Mouse (Mus musculus): Measurements from ENCODE around the gene Ddi2.
A peak's percentile ranks its signal among the peaks of the same experiment; 100 is the strongest.

Gene Ddi2

DNA sequence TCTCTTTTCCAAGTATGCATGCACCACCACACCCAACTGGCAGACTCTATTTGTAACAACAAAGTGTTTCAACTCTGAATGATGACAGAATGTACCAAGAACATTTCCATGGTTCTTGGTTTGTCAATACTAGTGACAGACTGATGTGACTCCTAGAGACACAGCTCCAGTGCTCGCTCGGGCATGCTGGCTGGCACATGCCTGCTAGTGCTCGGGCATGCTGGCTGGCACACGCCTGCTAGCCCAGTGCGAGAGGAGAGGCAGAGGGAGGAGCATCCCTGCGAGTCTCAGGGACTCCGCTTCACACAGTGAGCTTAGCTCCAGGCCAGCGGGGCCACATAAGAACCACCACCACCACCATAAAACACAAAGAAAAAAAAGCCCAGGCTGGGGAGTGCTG is 28.5 kb downstream of the Ddi2 start:
- DNase-seq (ENCODE audit: low spot score) = no peak

DNA sequence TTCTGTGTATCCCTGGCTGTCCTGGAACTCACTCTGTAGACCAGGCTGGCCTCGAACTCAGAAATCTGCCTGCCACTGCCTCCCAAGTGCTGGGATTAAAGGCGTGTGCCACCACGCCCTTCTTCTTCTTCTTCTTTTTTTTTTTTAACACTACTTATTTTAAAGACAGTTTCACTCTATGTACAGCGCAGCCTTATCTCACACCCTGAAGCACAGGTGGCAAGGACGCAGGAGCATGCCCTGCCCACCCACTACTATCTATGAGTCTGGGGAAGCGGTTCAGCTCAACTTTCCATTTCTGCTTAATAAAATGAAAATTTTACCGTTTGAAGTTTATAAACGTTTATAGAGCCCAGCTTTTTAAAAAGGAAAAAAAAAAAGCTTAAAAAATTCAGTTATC is 34.7 kb downstream of the Ddi2 start:
- no peak for DNase-seq (ENCODE audit: low spot score)

DNA sequence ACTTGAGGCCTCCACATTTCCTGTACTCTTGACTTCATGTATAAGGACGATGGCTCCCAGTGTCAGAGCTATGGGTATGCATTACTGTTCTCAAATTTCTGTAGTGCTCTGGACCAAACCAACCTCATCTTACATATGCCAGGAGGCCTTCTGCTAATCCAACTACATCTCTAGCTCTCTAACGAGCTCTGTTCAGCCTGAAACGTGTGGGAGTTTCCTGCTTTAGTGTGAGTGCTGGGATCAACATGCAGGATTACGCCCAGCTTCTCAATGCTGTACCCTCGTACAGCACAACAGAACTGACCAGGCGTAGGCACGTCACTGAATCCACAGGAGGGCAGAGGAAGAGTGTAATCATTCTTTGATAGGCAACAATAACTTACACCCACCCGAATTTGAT is 36.7 kb downstream of the Ddi2 start:
- no peak for DNase-seq (ENCODE audit: low spot score)

DNA sequence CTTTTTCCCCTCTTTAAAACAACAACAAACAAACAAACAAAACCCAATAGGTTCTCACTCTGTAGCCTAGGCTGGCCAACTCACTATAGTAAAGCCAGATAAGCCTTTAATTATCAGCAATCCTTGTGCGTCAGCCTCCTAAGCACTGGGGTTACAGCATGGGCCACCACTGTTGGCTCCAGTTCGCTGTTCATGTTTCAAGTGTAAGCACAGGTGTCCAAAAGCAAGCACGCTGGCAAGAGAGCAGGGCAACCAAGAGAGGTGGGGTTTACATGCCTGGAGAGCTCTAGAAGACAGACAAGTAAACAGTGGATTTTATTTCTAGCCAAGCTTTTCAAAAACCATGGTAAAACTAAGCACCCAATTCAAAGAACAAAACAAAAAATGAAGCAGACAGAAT is 37.1 kb downstream of the Ddi2 start:
- no peak for DNase-seq (ENCODE audit: low spot score)

DNA sequence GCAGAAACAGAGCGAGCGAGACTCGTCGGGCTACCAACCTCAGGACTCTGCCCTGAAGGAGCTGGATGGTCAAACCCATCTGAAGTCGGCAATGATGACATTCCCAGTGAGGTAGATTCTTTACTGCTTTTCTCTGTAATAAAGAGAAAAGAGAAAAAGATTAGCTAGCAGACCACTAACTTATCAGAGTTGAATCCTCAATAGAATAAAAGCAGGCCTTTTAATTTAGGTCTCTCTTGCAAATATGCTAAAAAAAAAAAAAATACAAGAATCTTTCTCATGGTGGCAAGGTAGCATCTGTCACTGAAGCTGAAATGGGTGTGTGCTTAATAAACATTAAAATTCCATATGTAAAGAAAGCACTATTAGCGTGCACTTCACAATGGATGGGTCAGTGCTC is 37.7 kb downstream of the Ddi2 start, which contains the start of gene Rsc1a1:
Gene Rsc1a1 (minus strand): TSS at position 101 of the 400 bp plus-strand sequence.
- no peak for DNase-seq (ENCODE audit: low spot score)

DNA sequence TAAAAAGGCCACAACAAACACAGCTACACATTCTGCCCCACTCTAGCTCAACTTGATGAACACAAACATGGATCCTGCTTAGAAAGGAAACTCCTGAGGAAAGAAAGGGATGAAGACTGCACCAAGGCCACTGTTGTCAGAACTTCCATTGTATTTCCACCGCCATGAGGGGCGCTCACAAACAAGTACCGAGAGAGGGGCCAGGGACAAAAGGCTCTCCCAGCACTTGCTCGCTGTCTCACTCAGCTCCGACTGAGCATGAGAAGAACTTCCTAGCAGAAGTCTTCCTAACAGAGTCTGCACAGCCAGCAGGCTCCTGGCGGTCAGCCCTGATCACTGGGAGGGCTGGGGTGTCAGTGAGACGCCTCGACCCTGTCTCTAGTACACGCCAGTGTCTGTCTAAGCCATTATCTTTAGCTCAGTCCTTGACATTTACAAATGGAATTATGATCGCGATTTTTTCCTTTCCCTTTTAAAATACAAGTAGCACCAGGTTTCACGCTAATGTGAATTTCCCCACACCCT is 40.5 kb downstream of the Ddi2 start:
- DNase-seq (ENCODE audit: low spot score) = no peak

DNA sequence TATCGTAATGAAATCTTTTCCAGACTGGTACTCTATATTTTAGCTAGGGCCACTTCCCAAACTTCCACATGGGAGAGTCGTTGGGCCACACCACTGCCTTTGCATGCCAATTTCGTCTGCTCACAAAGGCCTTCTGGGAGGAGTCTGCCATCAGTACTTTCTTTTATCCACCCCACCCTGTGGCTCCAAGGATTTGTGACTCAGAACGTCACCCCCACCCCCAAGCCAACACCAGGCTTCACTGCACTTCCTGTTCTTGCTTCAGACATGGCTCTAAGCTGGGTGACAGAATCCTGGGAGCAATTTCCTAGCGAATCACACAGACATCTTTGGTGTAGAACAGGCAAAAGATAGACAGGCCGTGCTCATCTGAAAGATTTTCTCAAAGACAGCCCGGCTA is 41.5 kb downstream of the Ddi2 start:
- no peak for DNase-seq (ENCODE audit: low spot score)

DNA sequence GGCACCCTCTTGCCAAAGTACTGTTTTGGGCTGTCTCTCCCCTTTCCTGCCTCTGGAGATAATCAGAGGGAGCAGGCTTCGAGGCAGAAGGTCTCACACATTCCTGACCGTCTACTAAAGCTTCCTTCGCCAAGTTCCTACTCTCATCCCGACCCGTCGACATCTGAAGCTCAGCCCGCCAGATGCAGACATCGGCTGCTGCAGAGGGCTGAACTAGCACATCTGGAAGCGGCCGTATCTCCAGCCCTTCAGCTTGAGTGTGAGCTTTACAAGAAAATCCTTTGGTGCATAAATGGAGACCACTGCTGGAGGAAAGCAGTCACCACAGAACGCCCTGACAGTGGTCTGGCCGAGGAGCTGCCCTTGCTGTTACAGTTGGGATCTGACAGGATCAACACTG is 42.3 kb downstream of the Ddi2 start:
- DNase-seq (ENCODE audit: low spot score) = no peak

DNA sequence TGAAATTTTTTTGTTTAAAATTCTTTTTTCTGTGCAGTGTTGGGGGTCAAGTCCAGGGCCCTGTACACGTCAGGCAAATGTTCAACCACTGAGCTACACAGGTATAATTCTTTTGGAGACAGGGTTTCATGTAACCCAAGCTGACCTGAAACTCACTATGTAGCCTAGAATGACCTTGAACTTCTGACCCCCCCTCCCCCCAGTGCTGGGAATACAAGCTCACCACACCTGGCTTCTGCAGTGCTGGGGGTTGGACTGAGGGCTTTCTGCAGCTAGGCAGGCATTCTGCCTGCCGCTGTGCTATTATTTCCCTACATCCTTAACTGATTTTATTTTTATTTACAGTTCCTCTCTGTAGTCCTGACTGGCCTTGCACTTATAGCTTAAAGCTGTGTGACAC is 44.2 kb downstream of the Ddi2 start:
- DNase-seq (ENCODE audit: low spot score) = no peak

DNA sequence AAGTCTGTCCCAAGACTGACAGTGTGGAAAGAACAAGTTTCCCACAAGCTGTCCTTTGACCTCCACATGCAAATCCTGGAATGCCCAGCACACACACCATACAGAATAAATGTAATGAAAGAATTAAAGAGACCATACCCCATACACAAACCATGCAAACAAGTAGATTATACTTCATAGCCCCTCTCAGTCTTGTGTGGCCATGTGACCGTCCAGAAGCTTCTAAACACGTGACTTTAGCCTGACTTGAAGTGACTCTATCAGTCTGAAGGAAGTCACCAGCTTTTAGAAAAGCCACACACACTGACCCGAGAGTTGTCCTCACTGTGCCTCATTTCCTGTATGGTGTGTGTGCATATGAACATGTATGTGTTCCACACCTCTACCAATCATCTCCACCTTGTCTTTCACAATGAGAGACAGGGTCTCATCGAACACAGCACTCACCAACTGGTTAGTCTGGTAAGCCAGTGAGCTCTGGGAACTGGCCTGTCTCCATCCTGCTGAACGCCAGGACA is 46.7 kb downstream of the Ddi2 start:
- DNase-seq (ENCODE audit: low spot score) = no peak

DNA sequence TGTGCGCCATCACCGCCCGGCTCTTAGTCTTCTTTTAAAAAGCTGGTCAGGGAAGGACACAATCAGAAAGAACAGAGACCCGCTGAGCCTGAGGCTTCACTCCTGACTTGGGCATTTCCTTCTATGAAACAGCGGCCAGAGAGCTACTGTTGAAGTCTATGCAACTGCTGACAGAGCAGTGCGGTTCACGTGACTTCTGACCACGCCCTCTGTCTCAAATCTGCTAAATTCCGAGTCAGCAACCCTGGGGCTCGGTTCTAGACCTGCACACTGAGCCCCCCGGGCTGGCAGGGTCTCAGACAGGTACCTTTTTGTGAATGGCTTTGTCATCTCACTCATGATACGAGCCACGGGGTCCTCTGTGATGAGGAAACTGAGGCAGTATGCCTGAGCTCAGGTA is 50.9 kb downstream of the Ddi2 start:
- DNase-seq (ENCODE audit: low spot score) = no peak

DNA sequence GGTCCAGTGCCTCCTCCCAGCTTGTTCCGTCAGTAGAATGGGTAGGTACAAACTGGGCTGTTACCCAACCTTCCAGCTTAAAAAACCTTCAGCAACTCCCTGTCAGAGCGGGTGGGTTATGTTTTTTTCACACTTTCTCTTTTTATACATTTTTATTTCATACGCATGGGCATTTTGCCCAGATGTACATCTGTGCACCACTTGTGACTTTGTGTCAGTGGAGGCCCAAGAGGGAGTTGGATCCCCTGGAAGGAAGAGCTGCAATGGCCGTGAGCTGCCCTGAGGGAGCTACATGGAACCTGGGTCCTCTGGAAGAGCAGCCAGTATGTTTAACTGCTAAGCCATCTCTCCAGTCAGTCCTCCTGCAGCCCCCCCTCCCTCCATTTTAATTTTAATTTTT is 51.8 kb downstream of the Ddi2 start:
- DNase-seq (ENCODE audit: low spot score) = no peak

DNA sequence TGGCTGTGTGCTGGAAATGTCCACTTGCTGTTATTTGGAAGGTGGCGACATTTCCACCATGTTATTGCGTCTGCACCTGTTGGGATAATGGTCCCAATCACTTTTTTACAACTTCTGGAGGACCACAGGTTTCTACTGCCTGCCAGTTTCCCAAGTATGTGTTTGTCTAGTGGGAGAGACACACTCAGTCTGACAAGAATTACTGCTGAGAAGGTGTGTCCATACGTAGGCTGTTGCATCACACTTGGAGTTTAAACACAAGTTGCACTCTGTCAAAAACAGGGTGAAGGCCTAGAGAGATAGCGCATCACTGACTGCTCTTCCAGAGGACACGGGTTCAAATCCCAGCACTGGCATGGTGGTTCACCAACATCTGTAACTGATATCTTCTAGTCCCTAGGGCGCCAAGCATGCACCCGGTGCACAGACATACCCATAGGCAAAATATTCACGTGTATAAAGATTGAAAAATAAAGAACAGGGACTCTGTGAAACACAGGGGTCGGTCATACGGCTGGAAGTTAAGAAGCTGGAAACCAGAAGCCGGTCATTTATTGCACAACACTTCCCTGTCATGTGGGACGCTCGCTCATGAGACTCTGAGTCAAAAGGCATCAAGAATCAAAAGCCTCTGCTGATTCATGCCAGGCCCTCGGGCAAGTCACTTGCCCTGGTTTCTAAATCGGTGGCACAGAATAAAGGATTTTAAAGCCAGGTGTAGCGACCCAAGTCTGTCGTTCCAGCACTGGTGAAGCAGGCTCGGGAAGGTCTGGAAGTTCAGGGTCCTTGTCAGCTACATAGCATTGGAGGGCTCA is 53.1 kb downstream of the Ddi2 start:
- no peak for DNase-seq (ENCODE audit: low spot score)

DNA sequence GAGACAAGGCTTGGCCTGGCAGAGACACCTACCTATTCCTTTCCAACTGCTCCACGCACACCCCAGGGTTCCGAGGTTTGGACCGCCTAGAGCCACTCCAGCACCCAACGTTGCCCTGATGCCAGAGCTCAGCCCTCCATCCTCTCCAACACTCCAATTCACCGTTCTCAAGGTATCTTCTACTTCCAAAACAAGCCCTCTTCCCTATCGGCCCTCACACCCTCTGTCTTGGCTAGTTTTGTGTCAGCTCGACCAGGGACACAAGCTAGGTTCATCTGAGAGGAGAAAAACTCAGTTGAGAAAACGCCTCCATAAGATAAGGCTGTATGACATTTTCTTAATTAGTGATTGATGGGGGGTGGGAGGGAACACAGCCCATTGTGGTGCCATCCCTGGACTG is 58.4 kb downstream of the Ddi2 start, which contains the start of gene Plekhm2:
Gene Plekhm2 (minus strand): TSS at position 101 of the 400 bp plus-strand sequence.
- no peak for DNase-seq (ENCODE audit: low spot score)

DNA sequence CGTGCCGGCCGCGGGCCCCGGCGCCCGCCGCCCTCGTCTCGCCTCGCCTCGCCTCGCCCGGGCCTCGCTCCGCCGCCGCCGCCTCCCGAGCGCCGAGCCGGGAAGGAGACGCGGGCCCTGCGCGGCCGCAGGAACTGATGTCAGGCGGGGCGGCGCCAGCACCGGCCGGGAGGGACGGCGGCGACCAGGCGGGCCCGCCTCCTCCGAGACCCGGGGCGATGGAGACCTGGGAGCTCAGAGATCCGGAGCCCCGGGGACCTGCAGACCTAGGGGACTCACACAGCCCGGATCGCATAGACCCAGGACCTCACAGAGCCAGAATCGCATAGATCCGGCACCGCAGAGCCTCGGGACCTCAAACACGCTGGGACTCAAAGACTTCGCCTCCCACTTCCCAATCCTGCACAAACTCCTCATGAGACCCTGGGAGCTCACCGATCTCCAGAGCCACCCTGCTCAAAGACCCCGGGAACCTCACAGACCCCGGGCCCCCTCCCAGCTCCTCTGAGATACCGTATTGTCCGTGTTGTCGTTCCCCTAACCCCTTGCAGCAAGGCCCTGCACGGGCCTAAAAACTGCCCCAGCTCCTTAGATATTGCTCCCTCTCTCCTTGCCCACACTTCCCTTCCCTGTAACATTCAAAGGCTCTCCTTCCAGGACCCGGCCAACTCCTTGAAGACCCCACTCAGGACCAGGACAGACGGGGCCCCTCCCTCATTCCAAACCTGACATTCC is 59.0 kb downstream of the Ddi2 start:
- peak; percentile 62 for DNase-seq (ENCODE audit: low spot score)

DNA sequence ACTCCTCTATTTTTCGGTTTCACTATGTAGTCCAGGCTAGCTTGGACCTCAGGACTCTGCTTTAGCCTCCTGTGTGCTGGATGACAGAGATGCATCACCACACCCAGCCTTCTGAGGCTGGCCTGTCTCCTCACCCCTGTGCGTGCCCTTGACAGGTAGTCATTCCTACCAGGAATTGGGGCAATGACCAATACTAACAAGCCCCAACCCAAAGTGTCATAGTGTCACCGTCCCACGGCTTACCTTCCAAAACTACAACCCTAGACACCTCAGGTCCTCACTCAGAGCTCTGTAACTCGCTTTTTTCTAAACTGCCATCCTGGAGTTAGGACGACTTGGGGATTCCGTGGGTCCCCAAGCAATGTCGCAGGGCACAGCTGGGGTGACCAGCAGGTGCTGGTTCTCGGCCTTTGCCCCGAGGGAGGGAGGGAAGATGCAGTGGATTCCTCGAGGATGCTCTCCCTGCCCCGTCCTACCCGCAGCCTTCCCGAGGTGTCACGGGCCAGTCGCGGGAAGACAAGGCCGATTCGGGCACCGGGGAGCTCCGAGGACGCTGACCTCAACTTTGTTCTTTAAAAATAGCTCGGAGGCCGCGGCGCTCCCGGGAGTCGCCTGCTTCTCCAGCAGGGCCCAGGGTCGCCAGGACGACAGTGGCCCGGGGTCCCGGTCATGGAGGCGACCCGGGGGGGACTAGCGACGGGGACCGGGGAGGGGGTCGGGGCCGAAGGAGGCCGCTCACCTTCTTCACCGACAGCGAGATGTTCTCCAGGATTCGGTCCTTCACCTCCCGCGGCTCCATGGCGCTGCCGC is 59.9 kb downstream of the Ddi2 start:
- DNase-seq (ENCODE audit: low spot score) = no peak

DNA sequence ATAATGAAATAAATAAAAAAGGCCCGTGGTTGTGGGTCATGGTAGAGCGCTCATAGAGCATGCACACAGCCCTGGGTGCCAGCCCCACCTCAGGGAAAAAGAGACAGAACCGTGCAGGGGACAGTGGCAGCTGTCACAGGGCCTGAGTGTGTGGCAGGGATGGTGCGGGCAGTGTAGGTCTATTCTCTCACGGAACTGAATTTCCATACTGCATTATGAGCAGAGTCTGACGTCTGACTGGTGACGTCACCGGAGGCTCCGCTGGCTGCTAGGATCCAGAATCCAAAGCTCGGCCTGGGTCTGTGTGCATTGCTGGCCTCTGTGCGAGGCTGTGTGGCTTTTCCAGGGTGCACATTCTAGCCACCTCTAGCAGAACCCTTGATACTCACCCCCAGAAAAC is 62.3 kb downstream of the Ddi2 start:
- DNase-seq (ENCODE audit: low spot score) = no peak

DNA sequence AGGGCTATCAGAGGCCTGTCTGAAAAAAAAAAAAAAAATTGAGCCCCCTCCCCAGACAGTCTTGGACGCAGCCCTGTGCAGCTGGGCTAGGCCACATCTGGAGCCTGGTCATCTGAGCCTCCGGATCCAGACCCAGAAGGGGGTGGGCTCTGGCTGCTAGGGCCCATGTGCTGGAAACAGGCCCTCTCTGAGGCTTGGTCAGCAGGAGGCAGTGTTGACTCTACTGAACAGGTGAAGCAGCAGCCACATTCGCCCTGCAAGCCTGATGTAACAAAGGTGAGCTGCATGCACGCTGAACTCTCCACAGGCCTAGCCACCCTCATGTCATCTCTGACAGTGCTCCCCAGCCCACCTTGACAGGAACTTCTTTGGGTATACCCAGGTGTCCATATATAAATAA is 63.5 kb downstream of the Ddi2 start:
- no peak for DNase-seq (ENCODE audit: low spot score)

DNA sequence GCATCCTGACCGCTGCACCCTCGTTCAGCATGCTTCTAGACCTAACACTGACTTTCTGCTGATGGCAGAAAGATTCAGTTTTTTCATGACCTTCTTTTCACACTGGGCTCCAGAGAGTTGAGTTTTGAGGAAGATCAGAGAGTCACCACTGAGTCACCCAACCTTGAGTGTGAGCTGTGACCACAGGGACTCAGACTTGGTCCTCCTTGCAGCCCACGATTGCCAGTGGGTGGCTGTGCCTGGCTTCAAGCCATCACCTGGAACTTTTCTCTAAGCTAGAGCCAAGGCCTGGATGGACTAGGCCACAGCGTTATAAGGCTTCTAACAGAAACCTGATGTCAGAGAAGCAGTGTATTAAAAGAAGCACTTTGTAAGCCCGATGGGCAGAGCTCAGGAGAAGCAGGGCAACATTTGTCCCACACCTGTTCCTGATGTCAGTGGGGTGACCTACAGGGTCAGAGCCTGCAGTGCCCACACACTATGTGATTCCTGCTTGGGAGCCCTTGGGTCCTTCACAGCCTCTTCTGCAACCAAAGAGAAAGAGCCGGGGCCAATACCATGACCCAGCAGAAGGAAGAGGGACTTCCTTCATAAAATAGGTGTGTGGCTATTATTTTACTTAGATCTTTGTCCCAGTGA is 64.3 kb downstream of the Ddi2 start:
- no peak for DNase-seq (ENCODE audit: low spot score)

DNA sequence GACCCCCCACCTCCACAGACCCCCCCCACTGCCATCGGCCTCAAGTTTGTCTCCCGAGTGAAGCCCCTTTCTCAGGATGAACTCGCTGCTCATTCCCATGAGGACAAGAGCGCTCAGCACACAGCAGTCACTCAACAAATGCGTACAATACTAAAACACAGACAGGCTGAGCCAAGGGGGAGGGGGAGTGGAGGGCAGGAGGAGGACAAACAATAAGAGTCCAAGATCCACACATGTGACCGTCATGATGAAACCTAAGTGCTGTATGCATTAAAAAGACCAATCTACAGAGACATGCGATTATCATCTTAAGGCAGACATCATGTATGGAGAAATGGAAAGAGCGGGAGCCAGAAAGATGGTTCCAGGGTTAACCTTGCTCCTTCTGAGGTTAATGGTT is 66.3 kb downstream of the Ddi2 start:
- DNase-seq (ENCODE audit: low spot score) = no peak

DNA sequence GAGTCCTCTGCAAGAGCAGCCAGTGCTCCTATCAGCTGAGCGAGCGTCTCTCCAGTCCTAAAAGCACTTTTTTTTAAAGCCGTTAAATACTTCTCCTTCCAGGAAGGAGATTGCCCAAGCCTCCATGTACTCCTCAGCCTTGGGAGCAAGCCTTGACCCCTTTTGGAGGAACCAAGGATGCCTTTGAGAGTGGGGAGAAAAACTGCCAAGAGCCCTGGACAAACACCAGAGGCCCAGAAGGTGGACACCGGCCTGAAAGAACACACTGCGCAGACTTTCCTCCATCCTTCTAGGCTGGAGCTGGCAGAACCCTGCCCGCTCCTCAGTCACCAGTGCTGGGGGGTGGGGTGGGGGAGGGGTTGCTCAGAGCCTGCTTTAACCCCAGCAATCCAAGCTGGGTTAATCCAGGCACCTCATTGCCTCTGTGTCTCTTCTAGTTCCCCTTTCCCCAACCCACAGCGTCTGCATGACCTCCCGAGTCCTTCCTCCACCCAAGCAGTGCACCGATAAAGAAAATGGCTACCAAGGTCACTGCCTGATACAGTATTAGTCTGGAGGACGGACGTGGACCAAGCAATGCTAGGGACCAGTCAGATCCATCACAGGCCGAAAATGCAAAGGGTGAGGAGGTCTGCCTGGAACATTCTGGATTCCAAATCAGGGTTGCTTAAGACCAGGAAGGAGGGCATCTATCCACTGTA is 67.2 kb downstream of the Ddi2 start:
- DNase-seq (ENCODE audit: low spot score) = no peak

Measured in ovary, postnatal 14 days (tissue).